Mouse (Mus musculus): Measurements from ENCODE around the gene Sdk1.

Gene Sdk1

GRCm38 (mm10) chr5:141939000-141939399, 697.7 kb downstream of the Sdk1 start:
- DNase-seq (ENCODE audit: low read depth, low spot score) = no peak
- Histone ChIP-seq H3K27me3 (ENCODE audit: control insufficient read depth, insufficient read depth, low read length, poor library complexity, severe bottlenecking) (no peaks in the 10 kb centered on the region), H3K36me3 (ENCODE audit: control insufficient read depth, insufficient read depth, low read length, poor library complexity, severe bottlenecking) (no peaks in the 10 kb centered on the region)

GRCm38 (mm10) chr5:141940636-141941035, 699.3 kb downstream of the Sdk1 start:
- no peaks in the 10 kb centered on the region for H3K27me3 ChIP-seq (ENCODE audit: control insufficient read depth, insufficient read depth, low read length, poor library complexity, severe bottlenecking)
- H3K36me3 ChIP-seq (ENCODE audit: control insufficient read depth, insufficient read depth, low read length, poor library complexity, severe bottlenecking) = no peaks in the 10 kb centered on the region
- no peak for DNase-seq (ENCODE audit: low read depth, low spot score)

GRCm38 (mm10) chr5:141950791-141951190, 709.5 kb downstream of the Sdk1 start:
- H3K36me3 ChIP-seq (ENCODE audit: control insufficient read depth, insufficient read depth, low read length, poor library complexity, severe bottlenecking) = no peaks in the 10 kb centered on the region
- no peaks in the 10 kb centered on the region for H3K27me3 ChIP-seq (ENCODE audit: control insufficient read depth, insufficient read depth, low read length, poor library complexity, severe bottlenecking)
- DNase-seq (ENCODE audit: low read depth, low spot score) = no peak

GRCm38 (mm10) chr5:141952270-141952669, 711.0 kb downstream of the Sdk1 start:
- no peak for DNase-seq (ENCODE audit: low read depth, low spot score)
- H3K36me3 ChIP-seq (ENCODE audit: control insufficient read depth, insufficient read depth, low read length, poor library complexity, severe bottlenecking) = no peaks in the 10 kb centered on the region
- no peaks in the 10 kb centered on the region for H3K27me3 ChIP-seq (ENCODE audit: control insufficient read depth, insufficient read depth, low read length, poor library complexity, severe bottlenecking)

GRCm38 (mm10) chr5:141952708-141953490, 711.6 kb downstream of the Sdk1 start:
- Histone ChIP-seq H3K27me3 (ENCODE audit: control insufficient read depth, insufficient read depth, low read length, poor library complexity, severe bottlenecking) (no peaks in the 10 kb centered on the region), H3K36me3 (ENCODE audit: control insufficient read depth, insufficient read depth, low read length, poor library complexity, severe bottlenecking) (no peaks in the 10 kb centered on the region)
- no peak for DNase-seq (ENCODE audit: low read depth, low spot score)

GRCm38 (mm10) chr5:141971071-141971470, 729.8 kb downstream of the Sdk1 start:
- Histone ChIP-seq H3K27me3 (ENCODE audit: control insufficient read depth, insufficient read depth, low read length, poor library complexity, severe bottlenecking) (no peaks in the 10 kb centered on the region), H3K36me3 (ENCODE audit: control insufficient read depth, insufficient read depth, low read length, poor library complexity, severe bottlenecking) (no peaks in the 10 kb centered on the region)
- DNase-seq (ENCODE audit: low read depth, low spot score) = no peak

GRCm38 (mm10) chr5:141979511-141979910, 738.2 kb downstream of the Sdk1 start:
- Histone ChIP-seq H3K27me3 (ENCODE audit: control insufficient read depth, insufficient read depth, low read length, poor library complexity, severe bottlenecking) (no peaks in the 10 kb centered on the region), H3K36me3 (ENCODE audit: control insufficient read depth, insufficient read depth, low read length, poor library complexity, severe bottlenecking) (no peaks in the 10 kb centered on the region)
- DNase-seq (ENCODE audit: low read depth, low spot score) = no peak

GRCm38 (mm10) chr5:141980746-141981145, 739.5 kb downstream of the Sdk1 start:
- DNase-seq (ENCODE audit: low read depth, low spot score) = no peak
- H3K27me3 ChIP-seq (ENCODE audit: control insufficient read depth, insufficient read depth, low read length, poor library complexity, severe bottlenecking) = no peaks in the 10 kb centered on the region
- H3K36me3 ChIP-seq (ENCODE audit: control insufficient read depth, insufficient read depth, low read length, poor library complexity, severe bottlenecking) = no peaks in the 10 kb centered on the region

GRCm38 (mm10) chr5:141984322-141984721, 743.0 kb downstream of the Sdk1 start:
- Histone ChIP-seq H3K36me3 (ENCODE audit: control insufficient read depth, insufficient read depth, low read length, poor library complexity, severe bottlenecking) (no peaks in the 10 kb centered on the region), H3K27me3 (ENCODE audit: control insufficient read depth, insufficient read depth, low read length, poor library complexity, severe bottlenecking) (no peaks in the 10 kb centered on the region)
- no peak for DNase-seq (ENCODE audit: low read depth, low spot score)

- H3K27me3 ChIP-seq (ENCODE audit: control insufficient read depth, insufficient read depth, low read length, poor library complexity, severe bottlenecking) = no peaks in the 10 kb centered on the region
- peak; percentile 67 for DNase-seq (ENCODE audit: low read depth, low spot score)
- H3K36me3 ChIP-seq (ENCODE audit: control insufficient read depth, insufficient read depth, low read length, poor library complexity, severe bottlenecking) = no peaks in the 10 kb centered on the region
These were observed 743.7 kb downstream of the Sdk1 start for GRCm38 (mm10) chr5:141985003-141985402.

GRCm38 (mm10) chr5:141985551-141985950, 744.3 kb downstream of the Sdk1 start:
- no peaks in the 10 kb centered on the region for H3K27me3 ChIP-seq (ENCODE audit: control insufficient read depth, insufficient read depth, low read length, poor library complexity, severe bottlenecking)
- H3K36me3 ChIP-seq (ENCODE audit: control insufficient read depth, insufficient read depth, low read length, poor library complexity, severe bottlenecking) = no peaks in the 10 kb centered on the region
- DNase-seq (ENCODE audit: low read depth, low spot score) = no peak

GRCm38 (mm10) chr5:141987287-141987799, 746.1 kb downstream of the Sdk1 start:
- Histone ChIP-seq H3K36me3 (ENCODE audit: control insufficient read depth, insufficient read depth, low read length, poor library complexity, severe bottlenecking) (no peaks in the 10 kb centered on the region), H3K27me3 (ENCODE audit: control insufficient read depth, insufficient read depth, low read length, poor library complexity, severe bottlenecking) (no peaks in the 10 kb centered on the region)
- no peak for DNase-seq (ENCODE audit: low read depth, low spot score)

GRCm38 (mm10) chr5:141988685-141989084, 747.4 kb downstream of the Sdk1 start:
- DNase-seq (ENCODE audit: low read depth, low spot score) = no peak
- H3K36me3 ChIP-seq (ENCODE audit: control insufficient read depth, insufficient read depth, low read length, poor library complexity, severe bottlenecking) = no peaks in the 10 kb centered on the region
- no peaks in the 10 kb centered on the region for H3K27me3 ChIP-seq (ENCODE audit: control insufficient read depth, insufficient read depth, low read length, poor library complexity, severe bottlenecking)

GRCm38 (mm10) chr5:141994192-141994591, 752.9 kb downstream of the Sdk1 start:
- Histone ChIP-seq H3K36me3 (ENCODE audit: control insufficient read depth, insufficient read depth, low read length, poor library complexity, severe bottlenecking) (no peaks in the 10 kb centered on the region), H3K27me3 (ENCODE audit: control insufficient read depth, insufficient read depth, low read length, poor library complexity, severe bottlenecking) (no peaks in the 10 kb centered on the region)
- DNase-seq (ENCODE audit: low read depth, low spot score) = no peak

- no peaks in the 10 kb centered on the region for H3K27me3 ChIP-seq (ENCODE audit: control insufficient read depth, insufficient read depth, low read length, poor library complexity, severe bottlenecking)
- DNase-seq (ENCODE audit: low read depth, low spot score) = no peak
- no peaks in the 10 kb centered on the region for H3K36me3 ChIP-seq (ENCODE audit: control insufficient read depth, insufficient read depth, low read length, poor library complexity, severe bottlenecking)
These were observed 759.0 kb downstream of the Sdk1 start for GRCm38 (mm10) chr5:142000247-142000646.

GRCm38 (mm10) chr5:142001131-142001530, 759.8 kb downstream of the Sdk1 start:
- H3K27me3 ChIP-seq (ENCODE audit: control insufficient read depth, insufficient read depth, low read length, poor library complexity, severe bottlenecking) = no peaks in the 10 kb centered on the region
- no peak for DNase-seq (ENCODE audit: low read depth, low spot score)
- no peaks in the 10 kb centered on the region for H3K36me3 ChIP-seq (ENCODE audit: control insufficient read depth, insufficient read depth, low read length, poor library complexity, severe bottlenecking)
